Mouse (Mus musculus) embryonic stem cell, embryonic (primary cell): ENCODE data around the gene Ccdc167.

Experiments
- CTCF ChIA-PET, 4 experiments: fragments of 300-600 bp in 2 of 4; fragments of 350-600 bp in 2 of 4; sonication (Branson Sonifier 250); formaldehyde crosslinking; loops; one replicate each; lab custom pipeline; 2022; ENCODE audit warnings: inconsistent platforms in 2 of 4; lab: Charles Lee
- POLR2A ChIA-PET, 4 experiments: fragments of 300-600 bp in 2 of 4; fragments of 350-600 bp in 2 of 4; sonication (Branson Sonifier 250); formaldehyde crosslinking; loops; one replicate each; lab custom pipeline; 2022; ENCODE audit warnings: antibody characterized with exemption in 4 of 4, inconsistent platforms in 1 of 4; lab: Charles Lee

Gene Ccdc167

GRCm38 (mm10) chr17:29680921-29681320 is 35.9 kb downstream of the Ccdc167 start:
- POLR2A ChIA-PET, result interaction anchor here in 2 of 4 experiments (0.6 to 1.5 kb wide), 4 partner anchors 14 to 24 kb away, joined by 3 to 6 read pairs (median 4); partner anchors contain the start of gene Cmtr1 (in 1 of the 2)
- CTCF ChIA-PET, result no interaction called here

- ChIA-PET CTCF (interaction anchor here in 2 of 4 experiments (0.5 to 0.9 kb wide), 2 partner anchors 82 to 259 kb away, joined by 3 read pairs; no protein-coding TSS in a partner anchor), POLR2A (interaction anchor here in 3 of 4 experiments (0.5 to 1.2 kb wide), 5 partner anchors 16 to 64 kb away, joined by 3 to 6 read pairs (median 3); no protein-coding TSS in a partner anchor)
These were observed 36.7 kb downstream of the Ccdc167 start for GRCm38 (mm10) chr17:29680174-29680573.

- CTCF ChIA-PET, result interaction anchor here in 1 of 4 experiments (0.6 kb wide), 1 partner anchor 210 kb away, joined by 4 read pairs; no protein-coding TSS in a partner anchor
- POLR2A ChIA-PET, result interaction anchor here in 1 of 4 experiments (0.9 to 1.2 kb wide), 2 partner anchors 31 to 33 kb away, joined by 3 read pairs; no protein-coding TSS in a partner anchor
These were observed 37.6 kb downstream of the Ccdc167 start for GRCm38 (mm10) chr17:29679038-29679767.

GRCm38 (mm10) chr17:29678526-29678925 is 38.3 kb downstream of the Ccdc167 start:
- ChIA-PET CTCF (no interaction called here), POLR2A (interaction anchor here in 1 of 4 experiments (0.9 kb wide), 1 partner anchor 32 kb away, joined by 3 read pairs; no protein-coding TSS in a partner anchor)

GRCm38 (mm10) chr17:29673325-29673724 is 43.5 kb downstream of the Ccdc167 start:
- POLR2A ChIA-PET, result no interaction called here
- CTCF ChIA-PET, result no interaction called here

- POLR2A ChIA-PET, result interaction anchor here in 1 of 4 experiments (0.8 to 1.4 kb wide), 2 partner anchors 33 to 46 kb away, joined by 5 read pairs; partner anchors contain the start of gene Ccdc167
- CTCF ChIA-PET, result interaction anchor here in 2 of 4 experiments (0.7 to 1.0 kb wide), 2 partner anchors 35 to 330 kb away, joined by 3 read pairs; no protein-coding TSS in a partner anchor
These were observed 45.8 kb downstream of the Ccdc167 start for GRCm38 (mm10) chr17:29671021-29671420.

- POLR2A ChIA-PET, result interaction anchor here in 1 of 4 experiments (0.8 to 1.1 kb wide), 3 partner anchors 9 to 60 kb away, joined by 4 to 5 read pairs (median 5); partner anchors contain the start of genes Ccdc167 and Cmtr1
- CTCF ChIA-PET, result interaction anchor here in 1 of 4 experiments (1.0 kb wide), 1 partner anchor 34 kb away, joined by 3 read pairs; no protein-coding TSS in a partner anchor
These were observed 46.9 kb downstream of the Ccdc167 start for GRCm38 (mm10) chr17:29669936-29670335.

GRCm38 (mm10) chr17:29669030-29669429 is 47.8 kb downstream of the Ccdc167 start:
- POLR2A ChIA-PET, result interaction anchor here in 1 of 4 experiments (0.9 kb wide), 1 partner anchor 12 kb away, joined by 3 read pairs; no protein-coding TSS in a partner anchor

GRCm38 (mm10) chr17:29668051-29668986 is 48.5 kb downstream of the Ccdc167 start:
- CTCF ChIA-PET, result interaction anchor here in 2 of 4 experiments (0.6 to 0.7 kb wide), 2 partner anchors 32 to 190 kb away, joined by 3 read pairs; no protein-coding TSS in a partner anchor
- POLR2A ChIA-PET, result interaction anchor here in 2 of 4 experiments (0.5 to 1.0 kb wide), 4 partner anchors 11 to 53 kb away, joined by 3 read pairs; no protein-coding TSS in a partner anchor

More at GRCm38 (mm10) chr17:29669030-29669429, 47.8 kb downstream of the Ccdc167 start:
- CTCF ChIA-PET, result interaction anchor here in 1 of 4 experiments (0.6 kb wide), 1 partner anchor 189 kb away, joined by 3 read pairs; no protein-coding TSS in a partner anchor

GRCm38 (mm10) chr17:29662145-29662544 is 54.7 kb downstream of the Ccdc167 start:
- ChIA-PET POLR2A (interaction anchor here (0.6 to 6.9 kb wide), 4 partner anchors 19 to 496 kb away, joined by 3 to 51 read pairs (median 4); no protein-coding TSS in a partner anchor), CTCF (interaction anchor here (0.6 kb wide), 4 partner anchors 120 to 1555 kb away, joined by 3 to 7 read pairs (median 4); no protein-coding TSS in a partner anchor)

GRCm38 (mm10) chr17:29660762-29661391 is 56.0 kb downstream of the Ccdc167 start:
- ChIA-PET POLR2A (interaction anchor here (0.6 to 6.9 kb wide), 20 partner anchors 9 to 1809 kb away, joined by 3 to 51 read pairs (median 3); partner anchors contain the start of genes Gm28043 (in 1 of the 4) and Rnf8 (in 1 of the 4)), CTCF (interaction anchor here in 1 of 4 experiments (0.5 to 1.4 kb wide), 2 partner anchors 25 to 1476 kb away, joined by 3 to 6 read pairs; no protein-coding TSS in a partner anchor)

- ChIA-PET CTCF (interaction anchor here in 3 of 4 experiments (0.6 to 1.4 kb wide), 3 partner anchors 24 to 386 kb away, joined by 3 to 6 read pairs (median 4); no protein-coding TSS in a partner anchor), POLR2A (interaction anchor here in 3 of 4 experiments (0.6 to 6.9 kb wide), 24 partner anchors 9 to 1808 kb away, joined by 3 to 51 read pairs (median 4); partner anchors contain the start of genes Gm28043 (in 1 of the 3) and Rnf8 (in 1 of the 3))
These were observed 56.6 kb downstream of the Ccdc167 start, which contains the start of gene Cmtr1 for GRCm38 (mm10) chr17:29660076-29660761. Gene Cmtr1, plus strand, starts transcription at chr17:29660595.

GRCm38 (mm10) chr17:29658249-29658648 is 58.6 kb downstream of the Ccdc167 start:
- CTCF ChIA-PET, result no interaction called here
- POLR2A ChIA-PET, result interaction anchor here in 1 of 4 experiments (0.5 to 6.9 kb wide), 5 partner anchors 15 to 114 kb away, joined by 3 to 51 read pairs (median 3); no protein-coding TSS in a partner anchor

- ChIA-PET POLR2A (interaction anchor here in 2 of 4 experiments (0.6 to 9.1 kb wide), 8 partner anchors 9 to 564 kb away, joined by 3 to 51 read pairs (median 4); partner anchors contain the start of gene Cmtr1 (in 1 of the 2)), CTCF (interaction anchor here in 1 of 4 experiments (1.9 kb wide), 1 partner anchor 13 kb away, joined by 5 read pairs; no protein-coding TSS in a partner anchor)
These were observed 74.6 kb downstream of the Ccdc167 start for GRCm38 (mm10) chr17:29642219-29642618.

GRCm38 (mm10) chr17:29640971-29641370 is 75.9 kb downstream of the Ccdc167 start:
- POLR2A ChIA-PET, result interaction anchor here in 2 of 4 experiments (0.6 to 9.1 kb wide), 5 partner anchors 9 to 152 kb away, joined by 3 to 51 read pairs (median 6); partner anchors contain the start of gene Cmtr1 (in 1 of the 2)
- CTCF ChIA-PET, result no interaction called here
